Mouse (Mus musculus): ENCODE measurements around the gene Kif9. TPM values are rescaled to one million over a fixed set of nuclear protein-coding genes. Genes with fewer than 3 reads are reported as not detected.
A peak's percentile ranks its signal among the peaks of the same experiment; 100 is the strongest.

The Kif9 gene
- polyA plus RNA-seq, 1 experiment = 1.6 TPM

DNA sequence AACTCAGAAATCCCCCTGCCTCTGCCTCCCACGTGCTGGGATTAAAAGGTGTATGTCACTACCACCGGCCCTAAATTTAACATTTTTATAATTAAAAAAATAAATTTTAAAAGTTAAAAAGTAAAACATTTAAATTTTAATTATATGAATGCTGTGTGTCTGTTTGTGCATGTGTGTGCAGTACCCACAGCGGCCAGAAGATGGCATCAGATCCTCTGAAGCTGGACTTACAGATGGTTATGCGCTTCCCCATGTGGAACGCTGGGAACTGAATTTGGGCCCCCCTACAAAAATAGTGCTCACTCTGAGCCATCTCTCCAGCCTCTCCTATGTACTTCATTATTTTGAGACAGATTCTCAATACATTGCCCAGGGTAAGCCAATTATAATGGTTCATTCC, 14.2 kb downstream of the Kif9 start:
- TF ChIP-seq CTCF (IDR thresholded peaks at IDR 0.05; ENCODE audit: borderline replicate concordance, insufficient read depth, low read length) (no peak), POLR2A (IDR thresholded peaks at IDR 0.05; ENCODE audit: low read depth, low read length) (no peak)
- H3K27ac ChIP-seq (ENCODE audit: insufficient read depth, low read length) = no peak overlapping the region
- no peak overlapping the region for H3K4me3 ChIP-seq (ENCODE audit: insufficient read depth, low read length)
- no peaks in the 10 kb centered on the region for H3K4me1 ChIP-seq (ENCODE audit: control insufficient read depth, insufficient read depth, low read length)

- no peak overlapping the region for H3K4me3 ChIP-seq (ENCODE audit: insufficient read depth, low read length)
- H3K27ac ChIP-seq (ENCODE audit: insufficient read depth, low read length) = no peak overlapping the region
- TF ChIP-seq CTCF (IDR thresholded peaks at IDR 0.05; ENCODE audit: borderline replicate concordance, insufficient read depth, low read length) (no peak), POLR2A (IDR thresholded peaks at IDR 0.05; ENCODE audit: low read depth, low read length) (no peak)
- H3K4me1 ChIP-seq (ENCODE audit: control insufficient read depth, insufficient read depth, low read length) = no peaks in the 10 kb centered on the region
These were observed 49.0 kb downstream of the Kif9 start for GRCm38 (mm10) chr9:110525737-110526136.

DNA sequence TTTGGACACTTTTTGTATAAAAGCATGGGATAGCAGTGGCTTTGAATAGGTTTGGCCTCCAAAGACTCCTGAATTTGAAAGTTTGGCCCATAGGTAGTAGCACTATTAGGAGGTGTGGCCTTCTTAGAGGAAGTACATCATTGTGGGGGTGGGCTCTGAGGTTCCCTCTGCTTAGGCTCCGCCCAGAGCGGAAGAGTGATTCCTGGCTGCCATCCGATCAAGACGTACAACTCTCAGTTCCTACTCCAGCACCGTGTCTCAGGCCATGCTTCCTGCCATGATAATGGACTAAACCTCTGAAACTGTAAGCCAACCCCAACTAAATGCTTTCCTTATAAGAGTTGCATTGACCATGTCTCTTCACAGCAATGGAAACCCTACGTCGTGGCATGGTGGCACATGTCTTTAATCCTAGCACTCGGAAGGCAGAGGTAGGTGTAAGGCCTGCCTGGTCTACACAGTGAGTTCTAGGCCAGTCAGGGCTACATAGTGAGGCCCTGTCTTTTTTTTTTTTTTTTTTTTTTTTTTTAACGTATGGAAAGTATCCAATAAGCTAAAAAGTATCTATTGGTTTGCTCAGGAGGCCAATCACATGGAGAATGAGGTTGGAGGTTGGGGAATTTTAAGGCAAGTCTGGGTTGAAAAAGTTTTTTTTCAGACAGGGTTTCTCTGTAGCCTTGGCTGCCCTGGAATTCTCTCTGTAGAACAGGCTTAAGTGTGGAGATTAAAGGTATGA, 52.4 kb downstream of the Kif9 start:
- no peaks in the 10 kb centered on the region for H3K4me1 ChIP-seq (ENCODE audit: control insufficient read depth, insufficient read depth, low read length)
- H3K4me3 ChIP-seq (ENCODE audit: insufficient read depth, low read length) = no peak overlapping the region; the same call in 1 of the 2 replicates
- H3K27ac ChIP-seq (ENCODE audit: insufficient read depth, low read length) = no peak overlapping the region
- TF ChIP-seq POLR2A (IDR thresholded peaks at IDR 0.05; ENCODE audit: low read depth, low read length) (0 out of 2 replicates have a peak, but pooled peaks have one; percentile 40), CTCF (IDR thresholded peaks at IDR 0.05; ENCODE audit: borderline replicate concordance, insufficient read depth, low read length) (no peak)

GRCm38 (mm10) chr9:110530650-110531049, 53.9 kb downstream of the Kif9 start:
- H3K4me1 ChIP-seq (ENCODE audit: control insufficient read depth, insufficient read depth, low read length) = no peaks in the 10 kb centered on the region; the same call in 1 of the 2 replicates
- H3K4me3 ChIP-seq (ENCODE audit: insufficient read depth, low read length) = no peak overlapping the region
- H3K27ac ChIP-seq (ENCODE audit: insufficient read depth, low read length) = no peak overlapping the region
- TF ChIP-seq POLR2A (IDR thresholded peaks at IDR 0.05; ENCODE audit: low read depth, low read length) = no peak
- no peak for TF ChIP-seq CTCF (IDR thresholded peaks at IDR 0.05; ENCODE audit: borderline replicate concordance, insufficient read depth, low read length)

DNA sequence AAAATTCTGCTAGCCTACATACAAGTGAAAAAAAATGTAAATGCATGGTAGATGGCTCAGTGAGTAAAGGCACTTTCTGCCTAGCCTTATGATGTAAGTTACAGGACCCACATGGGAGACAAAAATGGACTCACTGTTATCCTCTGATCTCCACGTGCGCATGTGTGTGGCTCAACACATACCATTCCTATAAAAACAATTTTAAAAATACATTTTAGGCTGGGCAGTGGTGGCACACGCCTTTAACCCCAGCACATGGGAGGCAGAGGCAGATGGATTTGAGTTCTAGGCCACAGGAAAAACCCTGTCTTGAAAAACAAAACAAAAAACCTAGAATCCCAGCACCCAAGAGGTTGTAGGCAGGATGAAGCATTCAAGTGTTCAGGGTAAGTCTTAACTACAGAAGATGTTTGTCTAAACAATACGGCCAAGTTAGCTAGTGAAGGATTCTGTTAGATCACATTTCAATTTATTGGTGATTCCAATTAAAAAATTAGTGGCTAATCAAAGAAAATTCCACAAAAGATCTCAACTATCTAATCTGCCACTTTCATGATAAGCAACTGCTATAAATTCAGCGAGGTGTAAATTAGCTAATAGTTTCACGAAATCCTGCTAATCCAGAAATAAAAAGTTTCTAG, 54.5 kb downstream of the Kif9 start:
- no peak for TF ChIP-seq POLR2A (IDR thresholded peaks at IDR 0.05; ENCODE audit: low read depth, low read length)
- TF ChIP-seq CTCF (IDR thresholded peaks at IDR 0.05; ENCODE audit: borderline replicate concordance, insufficient read depth, low read length) = no peak
- Histone ChIP-seq H3K4me1 (ENCODE audit: control insufficient read depth, insufficient read depth, low read length) (no peaks in the 10 kb centered on the region; the same call in 1 of the 2 replicates), H3K27ac (ENCODE audit: insufficient read depth, low read length) (peak overlapping the region; percentile 60; the same call in 1 of the 2 replicates), H3K4me3 (ENCODE audit: insufficient read depth, low read length) (peak overlapping the region; percentile 39)

DNA sequence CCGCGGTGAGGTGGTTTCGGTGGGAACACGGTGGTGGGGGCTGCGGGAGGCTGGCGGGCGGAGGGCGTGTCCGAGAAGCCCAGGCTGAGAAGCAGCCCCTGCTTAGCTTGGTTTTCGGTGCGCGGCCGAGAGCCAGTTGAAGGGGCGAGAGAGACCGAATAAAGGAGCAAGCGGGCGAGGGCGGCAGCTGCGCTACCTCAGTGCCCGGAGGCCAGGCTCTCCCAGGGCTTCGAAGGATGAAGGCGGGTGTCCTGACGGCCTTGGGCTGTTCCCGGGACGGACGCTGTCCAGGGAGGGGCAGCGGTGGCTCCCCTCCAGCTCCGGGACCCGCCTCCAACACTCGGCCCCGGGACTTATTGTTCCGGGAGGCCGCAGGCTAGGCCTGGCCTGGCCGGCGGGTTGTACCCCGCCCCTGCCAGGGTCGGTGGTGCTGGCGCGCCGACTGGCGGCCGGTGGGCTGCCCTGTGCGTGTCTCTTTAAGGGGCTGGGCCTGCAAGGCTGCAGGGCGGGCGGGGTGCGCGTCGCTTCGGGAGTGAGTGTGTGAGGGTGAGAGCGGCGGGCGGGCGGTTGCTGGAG, 55.2 kb downstream of the Kif9 start:
- 0 out of 2 replicates have a peak, but pooled peaks have one; percentile 35 for TF ChIP-seq CTCF (IDR thresholded peaks at IDR 0.05; ENCODE audit: borderline replicate concordance, insufficient read depth, low read length)
- peak; percentile 75 for TF ChIP-seq POLR2A (IDR thresholded peaks at IDR 0.05; ENCODE audit: low read depth, low read length)
- Histone ChIP-seq H3K4me1 (ENCODE audit: control insufficient read depth, insufficient read depth, low read length) (no peaks in the 10 kb centered on the region; the same call in 1 of the 2 replicates), H3K27ac (ENCODE audit: insufficient read depth, low read length) (peak overlapping the region; percentile 78), H3K4me3 (ENCODE audit: insufficient read depth, low read length) (peak overlapping the region; percentile 52)

DNA sequence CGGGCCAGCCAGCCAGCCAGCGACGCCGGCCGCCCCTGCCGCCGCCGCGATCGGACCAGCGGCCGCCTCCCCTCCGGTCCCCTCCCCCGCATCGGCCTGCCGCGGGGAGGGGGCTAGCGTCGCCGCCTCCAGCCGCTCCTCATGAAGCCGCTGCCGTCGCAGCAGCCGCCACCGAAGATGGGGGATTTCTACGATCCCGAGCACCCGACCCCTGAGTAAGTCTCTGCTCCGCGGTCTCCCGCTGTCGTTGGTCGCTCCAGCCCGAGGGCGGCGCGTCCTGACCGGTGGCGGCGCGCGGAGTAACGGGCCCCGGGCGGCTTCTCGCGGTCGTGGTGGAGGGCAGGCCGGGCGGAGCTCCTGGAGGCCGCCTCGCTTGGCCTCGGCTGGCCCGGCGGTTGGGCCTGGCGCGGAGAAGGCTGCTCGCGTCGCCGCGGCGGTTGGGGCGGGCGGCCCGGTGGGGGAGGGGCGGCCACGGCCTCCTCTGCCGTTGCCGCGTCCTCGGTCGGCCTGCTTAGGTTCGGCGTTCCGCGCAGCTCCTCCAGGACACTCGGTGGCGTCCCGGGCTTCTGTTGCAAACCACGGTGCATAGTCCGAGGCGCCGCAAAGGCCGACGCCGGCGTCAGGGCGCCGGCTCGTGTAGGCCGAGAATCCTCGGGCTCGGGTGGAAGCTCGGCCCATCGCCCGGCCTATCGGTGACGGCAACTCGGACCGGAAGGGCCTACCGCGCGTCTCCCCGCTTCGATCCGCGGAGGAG, 56.0 kb downstream of the Kif9 start, which contains the start of gene Setd2:
TSS of gene Setd2 (plus strand) at position 60 of the 754 bp plus-strand sequence.
- Histone ChIP-seq H3K4me3 (ENCODE audit: insufficient read depth, low read length) (peak within 1 kb of the TSS; percentile 98), H3K27ac (ENCODE audit: insufficient read depth, low read length) (peak within 1 kb of the TSS; percentile 96), H3K4me1 (ENCODE audit: control insufficient read depth, insufficient read depth, low read length) (no peaks in the 10 kb centered on the region; the same call in 1 of the 2 replicates)
- TF ChIP-seq POLR2A (IDR thresholded peaks at IDR 0.05; ENCODE audit: low read depth, low read length) (peak; percentile 44; the same call in 1 of the 2 replicates), CTCF (IDR thresholded peaks at IDR 0.05; ENCODE audit: borderline replicate concordance, insufficient read depth, low read length) (no peak)

- Histone ChIP-seq H3K4me3 (ENCODE audit: insufficient read depth, low read length) (peak overlapping the region; percentile 98), H3K27ac (ENCODE audit: insufficient read depth, low read length) (no peak overlapping the region), H3K4me1 (ENCODE audit: control insufficient read depth, insufficient read depth, low read length) (no peaks in the 10 kb centered on the region; the same call in 1 of the 2 replicates)
- TF ChIP-seq CTCF (IDR thresholded peaks at IDR 0.05; ENCODE audit: borderline replicate concordance, insufficient read depth, low read length) (no peak), POLR2A (IDR thresholded peaks at IDR 0.05; ENCODE audit: low read depth, low read length) (no peak)
These were observed 56.9 kb downstream of the Kif9 start for GRCm38 (mm10) chr9:110533645-110534044.

- no peaks in the 10 kb centered on the region; the same call in 1 of the 2 replicates for H3K4me1 ChIP-seq (ENCODE audit: control insufficient read depth, insufficient read depth, low read length)
- no peak for TF ChIP-seq CTCF (IDR thresholded peaks at IDR 0.05; ENCODE audit: borderline replicate concordance, insufficient read depth, low read length)
- no peak for TF ChIP-seq POLR2A (IDR thresholded peaks at IDR 0.05; ENCODE audit: low read depth, low read length)
- no peak overlapping the region for H3K27ac ChIP-seq (ENCODE audit: insufficient read depth, low read length)
- H3K4me3 ChIP-seq (ENCODE audit: insufficient read depth, low read length) = peak overlapping the region; percentile 5; the same call in 1 of the 2 replicates
These were observed 58.4 kb downstream of the Kif9 start for GRCm38 (mm10) chr9:110535114-110535513.
